ENCODE assay signal across 11 mouse cellular contexts in genomic region chr10:128845516-128845915, GRCm38 (mm10). TPM values are rescaled to one million over a fixed set of nuclear protein-coding genes. Genes with fewer than 3 reads are reported as not detected.
A peak's percentile ranks its signal among the peaks of the same experiment; 100 is the strongest.
DNase-seq lines count a peak whose midpoint lies in the region; ATAC-seq and TF ChIP-seq lines count a peak whose summit lies in the region.
"Had no signal": no experiment of that assay in that cellular context is flagged by ENCODE, and none has a peak within 500 bp of the region (broad histone marks: within the 10 kb centered on the region; RNA-seq: fewer than 3 reads in every experiment).

No protein-coding gene starts in this region.

- H3K27ac ChIP-seq in layer of hippocampus, adult 2 months, result no peak overlapping the region
- H3K27ac ChIP-seq: embryonic facial prominence, embryonic 12.5 days; midbrain, embryonic 13.5 days had no signal

- peak; percentile 55; the same call in 1 of the 2 replicates for ATAC-seq in common myeloid progenitor, adult 5-6 weeks (replicated peaks; ENCODE audit: low read depth, poor library complexity, severe bottlenecking)
- ATAC-seq: midbrain, embryonic 13.5 days had no signal

- no peak overlapping the region for H3K4me3 ChIP-seq in layer of hippocampus, adult 2 months
- H3K4me3 ChIP-seq: embryonic facial prominence, embryonic 12.5 days; midbrain, embryonic 13.5 days had no signal

- TF ChIP-seq CTCF in layer of hippocampus, adult 2 months (conservative IDR thresholded peaks at IDR 0.05), result peak; percentile 85

- peak; percentile 8 for DNase-seq in adrenal gland, postnatal 10 days
- no peak for DNase-seq in adrenal gland, postnatal 4 days (ENCODE audit: low spot score in 2 of 2)
- peak in 1 of 2 experiments; percentile 20 for DNase-seq in layer of hippocampus, adult 2 months (ENCODE audit: low spot score in 2 of 2)
- no peak for DNase-seq in layer of hippocampus, postnatal 36 days
- DNase-seq in mesoderm, embryonic 11.5 days (ENCODE audit: low read depth, low spot score), result peak; percentile 47
- no peak for DNase-seq in thymus, postnatal 14 days
- DNase-seq in spleen, postnatal 10 days (ENCODE audit: low spot score in 2 of 2), result no peak
- DNase-seq: thymus, postnatal 4 days had no signal

RNA-seq across cellular contexts. Expression of gene Ormdl2, which starts 24.1 kb away (rescaled TPM):
- 10 to 100 TPM; 28.3 to 30.2 TPM for total RNA-seq in adrenal gland, postnatal 10 days (2021)
- total RNA-seq in adrenal gland, postnatal 4 days (2021), result 10 to 100 TPM; 31.6 to 32.4 TPM
- 1 to 10 TPM; 6.7 to 8.4 TPM for total RNA-seq in layer of hippocampus, adult 2 months (2021)
- 1 to 10 TPM; 8.9 to 9.8 TPM for total RNA-seq in layer of hippocampus, postnatal 36 days (2021)
- total RNA-seq in common myeloid progenitor, adult 5-6 weeks (2017), result 86.6 and 90.4 TPM in 2 replicates

RNA-seq across cellular contexts. Expression of gene Sarnp, which starts 28.4 kb away (rescaled TPM):
- total RNA-seq in adrenal gland, postnatal 10 days (2021), result 10 to 100 TPM; 52.0 to 55.0 TPM
- total RNA-seq in adrenal gland, postnatal 4 days (2021), result 10 to 100 TPM; 52.2 to 64.4 TPM
- 10 to 100 TPM; 39.3 to 42.2 TPM for total RNA-seq in layer of hippocampus, adult 2 months (2021)
- total RNA-seq in layer of hippocampus, postnatal 36 days (2021), result 10 to 100 TPM; 38.9 to 39.5 TPM
- 212 and 320 TPM in 2 replicates for total RNA-seq in common myeloid progenitor, adult 5-6 weeks (2017)

RNA-seq across cellular contexts. Expression of gene Tmem198b, which starts 41.3 kb away (rescaled TPM):
- total RNA-seq in adrenal gland, postnatal 10 days (2021), result 10 to 100 TPM; 11.0 to 14.1 TPM
- 10 to 100 TPM; 18.0 to 19.5 TPM for total RNA-seq in adrenal gland, postnatal 4 days (2021)
- total RNA-seq in layer of hippocampus, adult 2 months (2021), result 10 to 100 TPM in 1 of 2 experiments, 1 to 10 TPM in 1; 9.4 to 10.9 TPM
- total RNA-seq in layer of hippocampus, postnatal 36 days (2021), result 10 to 100 TPM in 1 of 2 experiments, 1 to 10 TPM in 1; 8.4 to 10.6 TPM
- 3.2 and 3.7 TPM in 2 replicates for total RNA-seq in common myeloid progenitor, adult 5-6 weeks (2017)

RNA-seq across cellular contexts. Expression of gene Dnajc14, which starts 41.7 kb away (rescaled TPM):
- 10 to 100 TPM; 57.7 to 64.9 TPM for total RNA-seq in adrenal gland, postnatal 10 days (2021)
- total RNA-seq in adrenal gland, postnatal 4 days (2021), result 10 to 100 TPM; 76.6 to 80.8 TPM
- 10 to 100 TPM; 65.5 to 73.3 TPM for total RNA-seq in layer of hippocampus, adult 2 months (2021)
- total RNA-seq in layer of hippocampus, postnatal 36 days (2021), result 10 to 100 TPM; 65.3 to 69.1 TPM
- 29.7 and 34.6 TPM in 2 replicates for total RNA-seq in common myeloid progenitor, adult 5-6 weeks (2017)

RNA-seq across cellular contexts. Expression of gene Gdf11, which starts 46.0 kb away (rescaled TPM):
- total RNA-seq in adrenal gland, postnatal 10 days (2021), result 1 to 10 TPM; 3.0 to 4.5 TPM
- total RNA-seq in adrenal gland, postnatal 4 days (2021), result 1 to 10 TPM; 5.1 to 8.9 TPM
- 10 to 100 TPM; 20.5 to 21.9 TPM for total RNA-seq in layer of hippocampus, adult 2 months (2021)
- total RNA-seq in layer of hippocampus, postnatal 36 days (2021), result 10 to 100 TPM; 20.4 to 22.7 TPM
- 0.39 TPM in 1 of 2 replicates, not detected in the other for total RNA-seq in common myeloid progenitor, adult 5-6 weeks (2017)

Comparison
In these comparisons a context has a peak if more than half of its experiments do, and no peak if none do; other contexts are left out.
1. DNase-seq: peak in adrenal gland, postnatal 10 days (single experiment) and mesoderm, embryonic 11.5 days (single experiment); none in adrenal gland, postnatal 4 days (0 of 2), layer of hippocampus, postnatal 36 days (0 of 2), thymus, postnatal 14 days (single experiment) and spleen, postnatal 10 days (0 of 2).